Mouse (Mus musculus): ENCODE results near the gene Fndc8. TPM values are rescaled to one million over a fixed set of nuclear protein-coding genes. Genes with fewer than 3 reads are reported as not detected.
A peak's percentile ranks its signal among the peaks of the same experiment; 100 is the strongest.

The Fndc8 gene
- total and polyA plus RNA-seq, 2 experiments from 2014 or later, result 0.13 TPM; not detected in 1

DNA sequence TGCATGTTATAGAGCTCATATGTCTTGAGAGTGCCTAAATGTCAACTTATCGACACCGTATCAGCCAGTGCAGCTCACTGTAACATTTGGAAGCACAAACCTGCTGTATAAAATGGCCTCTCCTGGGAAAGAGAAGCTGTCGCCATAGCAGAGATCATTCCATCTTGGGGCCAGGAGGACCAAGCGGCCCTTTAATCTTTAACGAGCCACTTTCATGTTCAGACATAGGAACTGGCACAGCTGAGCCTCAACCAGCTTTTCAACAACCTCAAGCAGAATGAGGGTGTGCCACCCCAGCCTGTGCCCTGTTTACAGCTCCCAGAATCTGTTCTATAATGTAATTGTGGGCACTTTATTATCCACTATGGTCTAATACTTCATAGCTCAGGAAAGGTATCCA lies 41.7 kb upstream of the Fndc8 start:
- no peak overlapping the region for H3K27ac ChIP-seq
- WGBS, result 59% methylated on average over 5 of the region's 5 CpGs
- DNase-seq (ENCODE audit: low spot score), result no peak

GRCm38 (mm10) chr11:82852115-82852514 lies 39.8 kb upstream of the Fndc8 start:
- Histone ChIP-seq H3K27me3 (ENCODE audit: insufficient read depth, low read length) (no peaks in the 10 kb centered on the region), H3K4me3 (ENCODE audit: low read length) (no peak overlapping the region), H3K9ac (replicated peaks; ENCODE audit: low read length) (no peak overlapping the region), H3K9me3 (ENCODE audit: low read length) (no peaks in the 10 kb centered on the region), H3K36me3 (ENCODE audit: insufficient read depth, low read length) (no peaks in the 10 kb centered on the region), H3K4me1 (ENCODE audit: insufficient read depth, low read length) (no peaks in the 10 kb centered on the region), H3K4me2 (ENCODE audit: low read depth, low read length) (no peak overlapping the region), H3K27ac (no peak overlapping the region)
- no peak for TF ChIP-seq CTCF (IDR thresholded peaks at IDR 0.05; ENCODE audit: low read depth)
- no peak for ATAC-seq
- 87% methylated on average over 11 of the region's 11 CpGs for WGBS
- no peak for DNase-seq (ENCODE audit: low spot score)

More for the DNA sequence above, 41.7 kb upstream of the Fndc8 start:
- no peak overlapping the region for H3K4me3 ChIP-seq (ENCODE audit: low read length)
- no peaks in the 10 kb centered on the region for H3K36me3 ChIP-seq (ENCODE audit: insufficient read depth, low read length)
- ATAC-seq, result no peak
- no peak overlapping the region for H3K9ac ChIP-seq (replicated peaks; ENCODE audit: low read length)
- H3K4me2 ChIP-seq (ENCODE audit: low read depth, low read length), result no peak overlapping the region
- no peaks in the 10 kb centered on the region for H3K9me3 ChIP-seq (ENCODE audit: low read length)
- no peak for TF ChIP-seq CTCF (IDR thresholded peaks at IDR 0.05; ENCODE audit: low read depth)
- H3K4me1 ChIP-seq (ENCODE audit: insufficient read depth, low read length), result no peaks in the 10 kb centered on the region
- no peaks in the 10 kb centered on the region for H3K27me3 ChIP-seq (ENCODE audit: insufficient read depth, low read length)

DNA sequence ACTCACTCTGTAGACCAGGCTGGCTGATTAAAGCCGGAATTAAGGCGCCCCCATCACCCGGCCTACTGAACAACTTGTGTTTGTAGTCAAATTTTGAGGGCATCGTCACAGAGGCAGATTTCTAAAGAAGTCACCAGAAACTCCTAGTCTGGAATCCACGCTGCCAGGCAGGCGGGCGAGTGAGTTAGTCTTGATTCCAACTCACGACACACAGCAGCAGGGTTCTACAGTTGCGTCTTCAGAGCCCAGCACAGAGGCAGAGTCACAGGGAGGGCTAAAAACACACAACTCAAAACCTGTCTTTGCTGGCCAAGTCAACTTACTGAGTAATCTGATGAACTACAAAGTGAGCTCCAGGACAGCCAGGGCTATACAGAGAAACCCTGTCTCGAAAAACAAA lies 39.4 kb upstream of the Fndc8 start:
- H3K9ac ChIP-seq (replicated peaks; ENCODE audit: low read length), result no peak overlapping the region
- WGBS, result 87% methylated on average over 10 of the region's 10 CpGs
- H3K9me3 ChIP-seq (ENCODE audit: low read length), result no peaks in the 10 kb centered on the region
- TF ChIP-seq CTCF (IDR thresholded peaks at IDR 0.05; ENCODE audit: low read depth), result no peak
- ATAC-seq (no peak), DNase-seq (ENCODE audit: low spot score) (no peak)
- H3K4me1 ChIP-seq (ENCODE audit: insufficient read depth, low read length), result no peaks in the 10 kb centered on the region
- no peak overlapping the region for H3K4me3 ChIP-seq (ENCODE audit: low read length)
- H3K27ac ChIP-seq, result no peak overlapping the region
- no peaks in the 10 kb centered on the region for H3K27me3 ChIP-seq (ENCODE audit: insufficient read depth, low read length)
- H3K4me2 ChIP-seq (ENCODE audit: low read depth, low read length), result no peak overlapping the region
- no peaks in the 10 kb centered on the region for H3K36me3 ChIP-seq (ENCODE audit: insufficient read depth, low read length)

GRCm38 (mm10) chr11:82852958-82853357 lies 39.0 kb upstream of the Fndc8 start:
- H3K9me3 ChIP-seq (ENCODE audit: low read length), result no peaks in the 10 kb centered on the region
- no peak for TF ChIP-seq CTCF (IDR thresholded peaks at IDR 0.05; ENCODE audit: low read depth)

DNA sequence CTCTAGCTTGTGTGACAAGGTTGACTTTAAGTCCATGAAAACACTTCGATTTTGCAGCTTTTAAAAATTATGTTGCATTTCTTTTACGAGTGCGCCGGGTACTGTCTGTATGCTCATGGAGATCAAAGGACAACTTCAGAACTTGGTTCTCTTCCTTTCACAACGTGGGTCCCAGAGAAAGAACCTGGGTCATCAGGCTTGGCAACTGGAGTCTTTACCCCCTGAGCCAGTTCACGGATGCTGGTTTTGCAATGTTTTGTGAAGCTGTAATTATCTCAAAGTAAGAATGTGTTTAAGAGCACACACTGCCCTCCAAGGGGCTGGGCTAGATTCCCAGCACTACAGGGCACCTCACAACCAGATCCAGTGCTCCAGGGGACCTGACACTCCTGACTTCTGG lies 37.8 kb upstream of the Fndc8 start:
- DNase-seq (ENCODE audit: low spot score), result no peak
- ATAC-seq, result no peak
- Histone ChIP-seq H3K27ac (no peak overlapping the region), H3K4me3 (ENCODE audit: low read length) (no peak overlapping the region), H3K36me3 (ENCODE audit: insufficient read depth, low read length) (no peaks in the 10 kb centered on the region), H3K4me1 (ENCODE audit: insufficient read depth, low read length) (no peaks in the 10 kb centered on the region), H3K9ac (replicated peaks; ENCODE audit: low read length) (no peak overlapping the region), H3K27me3 (ENCODE audit: insufficient read depth, low read length) (no peaks in the 10 kb centered on the region), H3K4me2 (ENCODE audit: low read depth, low read length) (no peak overlapping the region), H3K9me3 (ENCODE audit: low read length) (no peaks in the 10 kb centered on the region)
- WGBS, result 90% methylated on average over 6 of the region's 6 CpGs
- TF ChIP-seq CTCF (IDR thresholded peaks at IDR 0.05; ENCODE audit: low read depth), result no peak

More at GRCm38 (mm10) chr11:82852958-82853357, 39.0 kb upstream of the Fndc8 start:
- WGBS, result 91% methylated on average over 7 of the region's 7 CpGs
- no peak overlapping the region for H3K4me2 ChIP-seq (ENCODE audit: low read depth, low read length)
- no peak overlapping the region for H3K4me3 ChIP-seq (ENCODE audit: low read length)
- H3K36me3 ChIP-seq (ENCODE audit: insufficient read depth, low read length), result no peaks in the 10 kb centered on the region
- H3K27ac ChIP-seq, result no peak overlapping the region
- H3K27me3 ChIP-seq (ENCODE audit: insufficient read depth, low read length), result no peaks in the 10 kb centered on the region
- no peak for ATAC-seq
- no peak overlapping the region for H3K9ac ChIP-seq (replicated peaks; ENCODE audit: low read length)
- no peaks in the 10 kb centered on the region for H3K4me1 ChIP-seq (ENCODE audit: insufficient read depth, low read length)
- DNase-seq (ENCODE audit: low spot score), result no peak

GRCm38 (mm10) chr11:82855327-82855973 lies 36.5 kb upstream of the Fndc8 start:
- TF ChIP-seq CTCF (IDR thresholded peaks at IDR 0.05; ENCODE audit: low read depth), result no peak
- 67% methylated on average over 9 of the region's 9 CpGs for WGBS
- Histone ChIP-seq H3K27ac (no peak overlapping the region), H3K27me3 (ENCODE audit: insufficient read depth, low read length) (no peaks in the 10 kb centered on the region), H3K4me2 (ENCODE audit: low read depth, low read length) (no peak overlapping the region), H3K9ac (replicated peaks; ENCODE audit: low read length) (no peak overlapping the region), H3K9me3 (ENCODE audit: low read length) (no peaks in the 10 kb centered on the region), H3K4me3 (ENCODE audit: low read length) (no peak overlapping the region), H3K36me3 (ENCODE audit: insufficient read depth, low read length) (no peaks in the 10 kb centered on the region), H3K4me1 (ENCODE audit: insufficient read depth, low read length) (no peaks in the 10 kb centered on the region)
- ATAC-seq, result no peak
- no peak for DNase-seq (ENCODE audit: low spot score)

DNA sequence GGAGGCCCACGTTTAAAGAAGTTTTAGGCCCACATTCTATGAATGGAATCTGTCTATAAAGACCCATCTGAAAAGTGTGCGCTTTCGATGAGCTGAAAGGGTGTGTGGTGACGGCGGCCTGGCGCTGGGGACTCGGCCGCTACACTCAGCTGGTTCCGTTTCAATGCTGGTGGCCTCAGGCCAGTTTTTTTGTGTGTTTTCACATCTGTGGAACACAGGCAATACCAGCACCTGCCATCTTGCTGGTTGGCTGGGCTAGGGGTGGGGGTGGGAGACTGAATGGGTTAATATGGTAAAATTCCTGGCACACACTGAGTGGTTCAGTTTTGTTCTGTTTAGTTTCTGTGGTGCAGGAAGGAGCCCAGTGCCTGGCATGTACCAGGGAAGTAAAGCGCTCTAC lies 35.9 kb upstream of the Fndc8 start:
- Histone ChIP-seq H3K27me3 (ENCODE audit: insufficient read depth, low read length) (no peaks in the 10 kb centered on the region), H3K9ac (replicated peaks; ENCODE audit: low read length) (no peak overlapping the region), H3K36me3 (ENCODE audit: insufficient read depth, low read length) (no peaks in the 10 kb centered on the region), H3K4me3 (ENCODE audit: low read length) (no peak overlapping the region), H3K4me2 (ENCODE audit: low read depth, low read length) (no peak overlapping the region), H3K9me3 (ENCODE audit: low read length) (no peaks in the 10 kb centered on the region), H3K4me1 (ENCODE audit: insufficient read depth, low read length) (no peaks in the 10 kb centered on the region), H3K27ac (no peak overlapping the region)
- WGBS, result 43% methylated on average over 10 of the region's 10 CpGs
- ATAC-seq (no peak), DNase-seq (ENCODE audit: low spot score) (peak; percentile 40)
- TF ChIP-seq CTCF (IDR thresholded peaks at IDR 0.05; ENCODE audit: low read depth), result no peak
